Mouse (Mus musculus): ENCODE measurements around the gene Gm20765. TPM values are rescaled to one million over a fixed set of nuclear protein-coding genes. Genes with fewer than 3 reads are reported as not detected.

Gene Gm20765
- polyA plus RNA-seq, 1 experiment from 2014 or later: not detected

Other genes starting within 250 kb of the Gm20765 start
- gene Gm21293, start 42.5 kb upstream of the Gm20765 start, polyA plus RNA-seq (2015; fragmentation: Nextera tagmentation; extraction: Ambion mirVana): not detected in 2 replicates
- gene Gm6763, start 34.0 kb upstream of the Gm20765 start, polyA plus RNA-seq (2015; fragmentation: Nextera tagmentation; extraction: Ambion mirVana): not detected in 2 replicates
- not detected in 2 replicates for gene Gm8764, start 25.5 kb upstream of the Gm20765 start, polyA plus RNA-seq (2015; fragmentation: Nextera tagmentation; extraction: Ambion mirVana)
- not detected in 2 replicates for gene Gm21304, start 17.0 kb upstream of the Gm20765 start, polyA plus RNA-seq (2015; fragmentation: Nextera tagmentation; extraction: Ambion mirVana)
- gene Gm21312, start 8.5 kb upstream of the Gm20765 start, polyA plus RNA-seq (2015; fragmentation: Nextera tagmentation; extraction: Ambion mirVana): not detected in 2 replicates
- gene Gm4340, start 8.5 kb downstream of the Gm20765 start, polyA plus RNA-seq (2015; fragmentation: Nextera tagmentation; extraction: Ambion mirVana): not detected in 2 replicates